Mouse (Mus musculus): ENCODE data around the gene Gm10097.

DNA sequence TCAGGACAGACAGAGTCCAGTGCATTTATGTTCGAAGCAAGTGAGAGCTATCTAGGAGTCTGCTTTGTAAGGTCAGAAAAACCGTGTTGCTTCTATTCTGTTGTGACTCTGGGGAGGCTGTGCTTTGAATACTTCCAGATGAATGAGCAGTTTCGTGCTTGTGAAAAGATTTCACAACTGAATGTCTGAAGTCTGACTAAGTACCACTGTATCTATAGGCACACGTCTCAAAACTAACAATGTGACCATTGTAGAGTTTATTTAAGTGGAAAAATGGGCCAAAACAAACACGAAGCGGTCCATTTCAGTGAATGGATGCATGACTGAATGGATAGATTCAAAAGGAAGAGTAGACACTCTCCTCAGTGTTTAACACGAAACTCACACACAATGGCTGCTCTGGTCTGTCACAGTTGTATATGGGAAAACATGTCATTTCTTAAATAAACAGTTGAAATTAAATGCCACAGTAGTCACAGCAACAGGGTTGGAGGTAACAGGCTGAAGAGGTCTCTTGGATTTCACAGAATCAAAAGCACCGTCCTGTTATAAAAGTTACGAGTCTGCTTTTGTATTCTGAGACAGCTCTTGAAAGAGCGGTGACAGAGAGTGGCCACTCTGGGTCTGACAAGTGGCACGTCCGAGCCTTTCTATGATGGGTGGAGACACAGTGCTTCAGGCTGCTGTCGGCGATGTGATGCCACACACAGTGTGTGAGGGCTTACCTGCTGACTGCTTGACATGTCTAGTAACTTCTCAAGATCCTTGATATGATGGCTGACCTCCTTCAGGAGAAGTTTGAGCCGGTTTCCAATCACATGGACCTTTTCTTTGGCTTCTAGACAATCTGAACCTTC, 36.6 kb upstream of the Gm10097 start:
- TF ChIP-seq POLR2A (IDR thresholded peaks at IDR 0.05; ENCODE audit: borderline replicate concordance, control insufficient read depth, low read depth, low read length) (no peak), CTCF (IDR thresholded peaks at IDR 0.05; ENCODE audit: control insufficient read depth, insufficient read depth, low read length) (no peak)
